Mouse (Mus musculus): ENCODE data around the gene Obox6.

Gene Obox6

DNA sequence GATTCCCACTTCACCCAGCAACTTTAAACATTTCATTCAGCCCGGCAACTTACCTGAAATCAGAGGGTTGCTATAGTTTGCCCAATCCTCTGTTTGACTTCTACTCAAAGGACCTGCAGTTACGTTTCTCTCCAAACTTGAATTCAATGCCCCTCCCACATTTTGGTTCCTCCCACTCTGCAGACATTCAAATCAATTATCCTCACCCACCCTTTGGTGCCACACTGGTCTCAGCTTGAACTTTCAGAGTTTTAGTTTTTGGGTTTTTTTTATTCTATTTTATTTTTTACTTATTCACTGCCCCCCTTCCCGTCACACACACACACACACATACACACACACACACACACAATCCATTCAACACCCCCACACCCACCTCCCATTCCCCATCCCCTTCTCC, at the start of gene Obox6:
Obox6 (minus strand) TSS at position 101 of the 400 bp plus-strand sequence.
- in situ Hi-C loops (cut with MboI, MseI), result no loop called here

DNA sequence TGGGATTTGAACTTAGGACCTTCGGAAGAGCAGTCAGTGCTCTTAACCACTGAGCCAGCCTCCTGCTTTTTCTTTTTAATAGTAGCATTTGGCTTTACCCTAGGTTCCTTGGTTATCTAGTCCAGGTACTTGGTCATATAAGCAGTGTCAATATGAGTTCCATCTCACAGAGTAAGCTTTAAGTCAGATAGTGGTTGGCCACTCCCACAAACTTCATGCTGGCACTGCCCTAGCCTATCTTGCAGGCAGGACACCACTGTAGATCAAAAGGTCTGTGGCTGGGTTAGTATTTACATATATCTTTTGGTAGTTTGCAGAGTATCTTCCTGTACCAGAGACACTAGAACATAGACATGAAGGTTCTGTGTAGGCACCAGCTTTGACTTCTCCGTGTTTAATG, 44.6 kb upstream of the Obox6 start:
- in situ Hi-C loops (cut with MboI, MseI), result no loop called here

DNA sequence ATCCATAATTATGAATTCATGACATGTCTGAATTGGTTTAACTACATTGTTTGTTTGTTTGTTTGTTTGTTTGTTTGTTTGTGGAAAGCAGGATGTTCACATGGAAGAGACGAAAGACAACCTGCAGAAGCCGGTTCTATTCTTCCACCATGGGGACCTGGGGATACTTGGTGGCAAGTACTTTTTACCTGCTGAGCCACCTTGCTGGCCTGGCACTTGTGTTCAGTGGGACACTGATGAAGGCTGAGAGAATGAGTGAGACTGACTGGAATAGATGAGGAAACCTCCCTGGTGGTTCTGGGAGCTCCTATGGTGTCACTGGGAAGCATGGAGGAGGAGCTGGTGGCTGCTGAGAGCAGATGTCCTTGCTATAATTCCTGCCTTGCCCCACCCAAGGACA, 42.8 kb upstream of the Obox6 start, which contains the start of gene Crxos:
Crxos (plus strand) TSS at position 301 of the 400 bp plus-strand sequence.
- in situ Hi-C loops (cut with MboI, MseI), result no loop called here

DNA sequence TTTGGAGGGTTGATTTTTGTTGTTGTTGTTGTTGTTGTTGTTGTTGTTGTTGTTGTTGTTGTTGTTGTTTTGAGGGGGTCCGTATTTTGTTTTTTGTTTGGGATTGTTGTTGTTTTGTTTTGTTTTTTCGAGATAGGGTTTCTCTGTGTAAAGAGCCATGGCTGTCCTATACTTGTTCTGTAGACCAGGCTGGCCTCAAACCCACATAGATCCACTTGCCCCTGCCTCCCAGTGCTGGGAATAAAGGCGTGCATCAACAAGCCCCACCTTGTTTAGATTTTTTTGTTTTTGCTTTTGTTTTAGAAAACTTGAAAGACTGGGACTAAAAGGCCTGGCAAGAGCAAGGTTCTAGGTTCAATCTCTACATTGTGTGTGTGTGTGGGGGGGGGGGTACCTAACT, 42.4 kb upstream of the Obox6 start:
- in situ Hi-C loops (cut with MboI, MseI), result no loop called here

DNA sequence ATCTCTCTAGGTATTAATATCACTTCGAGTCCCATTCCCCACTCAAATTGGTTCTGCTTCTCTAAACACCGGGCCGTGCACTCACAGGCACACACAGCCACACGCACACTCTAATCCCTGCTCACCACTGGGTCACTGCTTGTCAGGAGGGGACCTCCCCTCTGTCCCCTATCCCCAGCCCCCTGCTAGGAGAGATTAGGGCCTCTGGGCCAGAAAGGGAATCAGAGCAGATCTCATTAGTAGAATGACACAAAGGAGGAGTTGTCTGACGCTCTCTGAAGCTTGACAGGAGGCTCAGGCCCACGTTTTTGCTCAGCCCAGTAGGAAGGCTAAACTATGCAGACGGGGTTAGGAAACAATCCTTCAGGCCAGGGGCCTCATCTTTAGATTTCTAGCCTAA, 41.9 kb upstream of the Obox6 start:
- in situ Hi-C loops (cut with MboI, MseI), result no loop called here

DNA sequence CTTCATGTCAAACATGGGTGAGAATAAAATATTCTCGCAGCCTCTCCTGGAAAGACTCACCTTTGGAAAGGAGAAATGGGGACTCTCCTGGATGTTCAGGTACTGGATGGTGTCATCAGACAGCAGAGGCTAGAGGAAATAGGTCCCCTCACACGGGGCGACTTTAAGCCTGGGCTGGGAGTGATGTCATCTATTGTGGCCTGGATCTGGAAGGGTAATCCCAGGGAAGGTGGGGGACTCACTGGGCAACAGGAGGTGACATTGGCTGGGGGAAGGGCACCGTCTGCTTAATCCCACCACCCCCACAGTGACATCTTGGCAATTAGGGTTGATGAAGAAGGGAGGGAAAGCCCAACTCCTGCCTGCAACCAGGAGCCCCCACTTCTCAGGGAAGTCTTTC, 40.3 kb upstream of the Obox6 start, which contains the start of gene Crx:
Crx (minus strand) TSS at position 213 of the 400 bp plus-strand sequence.
- in situ Hi-C loops (cut with MboI, MseI), result no loop called here

DNA sequence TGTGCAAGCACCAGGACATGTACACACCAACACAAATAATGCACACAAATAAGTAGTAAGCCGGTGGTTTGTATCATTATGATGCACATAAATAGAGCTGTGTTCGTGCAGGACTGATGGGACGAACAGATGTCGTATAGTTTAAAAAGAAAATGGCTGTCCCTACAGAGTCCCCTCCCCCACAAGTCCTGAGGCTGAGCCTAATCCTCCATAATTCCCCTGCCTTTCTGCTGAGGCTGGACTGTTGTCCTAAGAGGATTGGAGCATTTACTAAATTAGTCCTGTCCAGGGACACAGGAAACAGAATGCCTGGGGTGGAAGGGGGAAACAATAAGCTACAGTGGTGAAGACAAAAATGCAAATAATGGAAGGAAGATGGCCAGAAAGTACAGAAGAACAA, 24.6 kb upstream of the Obox6 start:
- in situ Hi-C loops (cut with MboI, MseI), result no loop called here

DNA sequence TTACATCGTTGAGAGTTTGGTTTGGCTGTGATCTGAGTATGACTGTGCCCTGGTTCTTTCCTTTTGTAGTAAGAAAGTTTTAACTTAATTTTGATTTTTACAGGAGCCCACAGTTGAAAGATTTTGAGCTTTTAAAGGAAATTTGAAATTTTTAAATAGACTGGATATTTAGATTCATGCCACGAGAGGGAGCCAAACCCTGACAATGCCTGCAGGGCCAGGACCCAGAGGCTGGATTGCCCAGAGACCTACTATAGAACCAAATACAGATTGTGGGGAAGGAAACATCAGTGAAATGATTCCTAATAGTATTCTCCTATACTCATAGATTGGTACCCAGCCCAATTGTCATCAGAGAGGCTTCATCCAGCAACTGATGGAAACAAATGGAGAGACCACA, 20.2 kb upstream of the Obox6 start:
- in situ Hi-C loops (cut with MboI, MseI), result no loop called here
